Mouse (Mus musculus) adipocyte (in vitro differentiated cells): ENCODE measurements around the gene Mdh1b.
A peak's percentile ranks its signal among the peaks of the same experiment; 100 is the strongest.

Experiments
- DNase-seq: peaks from one replicate; pipeline ENCODE4 v3.0.0-alpha.2; 2016; ENCODE audit warnings: low spot score

The Mdh1b gene

DNA sequence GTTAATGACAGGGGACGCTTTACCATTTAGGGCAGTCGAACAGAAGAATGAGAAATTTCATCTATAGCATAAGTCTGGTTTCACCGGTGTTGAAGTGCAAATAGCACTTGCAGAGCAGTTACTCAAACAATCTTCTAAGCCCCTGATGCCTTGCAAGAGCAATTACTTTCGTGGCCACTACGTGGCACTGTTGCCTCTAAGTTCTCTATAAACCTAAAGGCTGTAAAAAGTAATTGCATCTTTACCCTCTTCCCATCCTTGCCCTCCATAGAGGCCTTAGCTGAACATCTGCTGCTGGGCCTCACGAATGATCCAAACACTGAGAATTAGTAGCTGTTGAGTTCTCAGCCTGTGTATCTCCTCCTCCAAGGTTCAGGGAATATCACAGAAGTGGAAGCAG, 72.1 kb downstream of the Mdh1b start:
- peak; percentile 80 for DNase-seq
